Mouse (Mus musculus): Measurements from ENCODE around the gene H2-Q10.

DNA sequence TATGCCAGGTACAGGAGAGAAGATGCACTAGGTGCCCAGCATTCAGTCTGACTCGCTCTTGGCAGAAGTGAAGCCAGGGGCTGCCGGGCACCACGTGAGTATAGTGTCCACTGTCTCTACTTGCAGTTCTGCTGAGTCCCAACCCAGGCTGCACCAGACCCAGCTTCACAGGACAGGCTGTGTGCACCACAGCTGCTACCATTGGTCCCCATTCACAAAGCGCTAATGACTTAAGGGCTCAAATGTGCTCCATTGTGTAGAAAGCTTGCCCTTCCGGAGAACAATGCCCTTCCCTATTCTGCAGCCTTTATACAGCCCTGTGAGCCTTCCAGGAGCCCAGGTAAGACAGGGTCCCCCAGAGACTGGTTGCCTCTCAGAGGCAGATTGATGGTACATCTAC, 20.4 kb downstream of the H2-Q10 start:
- no peak for TF ChIP-seq GATA1 (IDR thresholded peaks at IDR 0.05; ENCODE audit: low read length)
- no peak for TF ChIP-seq TAL1 (IDR thresholded peaks at IDR 0.05; ENCODE audit: low read length)
